Mouse (Mus musculus): ENCODE measurements around the gene A930033H14Rik.

The A930033H14Rik gene

DNA sequence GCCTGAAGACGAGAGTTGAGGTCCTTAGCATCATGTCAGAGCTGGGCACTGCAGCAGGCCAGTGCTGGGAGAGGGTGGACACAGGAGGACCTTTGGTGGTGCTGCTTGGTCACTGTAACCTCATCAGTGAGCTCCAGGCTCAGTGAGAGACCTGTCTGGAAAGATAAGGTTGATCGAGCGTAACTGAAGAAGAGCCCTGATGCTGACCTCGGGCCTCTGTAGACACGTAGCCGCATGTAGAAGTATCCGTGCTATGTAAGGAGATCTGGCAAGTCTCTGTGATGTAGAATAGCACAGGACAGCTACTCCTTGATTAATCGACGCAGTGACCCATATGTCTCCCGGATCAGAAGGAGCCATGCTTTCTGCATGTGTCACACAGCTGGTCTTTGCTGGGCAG, 19.2 kb downstream of the A930033H14Rik start:
- no peak for DNase-seq (ENCODE audit: low read depth, low spot score)

DNA sequence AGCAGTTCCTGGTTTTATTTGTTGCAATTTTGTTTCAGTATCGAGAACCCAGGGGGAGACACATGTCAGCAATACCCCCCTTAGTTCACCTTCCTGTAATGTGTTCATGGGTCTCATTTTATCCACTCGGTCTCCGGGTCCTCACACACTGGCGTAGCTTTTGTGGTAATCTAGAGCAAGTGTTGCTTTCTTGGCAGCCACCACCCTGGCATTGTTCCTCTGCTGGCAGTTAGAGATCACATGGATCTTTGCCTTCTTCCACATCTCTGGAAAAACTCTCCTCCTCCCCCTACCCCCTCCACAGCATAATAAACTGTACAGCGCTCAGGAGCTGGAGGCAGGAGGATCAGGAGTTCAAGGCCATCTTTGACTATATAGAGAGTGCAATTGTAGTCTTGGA, 20.6 kb downstream of the A930033H14Rik start:
- DNase-seq (ENCODE audit: low read depth, low spot score) = no peak

DNA sequence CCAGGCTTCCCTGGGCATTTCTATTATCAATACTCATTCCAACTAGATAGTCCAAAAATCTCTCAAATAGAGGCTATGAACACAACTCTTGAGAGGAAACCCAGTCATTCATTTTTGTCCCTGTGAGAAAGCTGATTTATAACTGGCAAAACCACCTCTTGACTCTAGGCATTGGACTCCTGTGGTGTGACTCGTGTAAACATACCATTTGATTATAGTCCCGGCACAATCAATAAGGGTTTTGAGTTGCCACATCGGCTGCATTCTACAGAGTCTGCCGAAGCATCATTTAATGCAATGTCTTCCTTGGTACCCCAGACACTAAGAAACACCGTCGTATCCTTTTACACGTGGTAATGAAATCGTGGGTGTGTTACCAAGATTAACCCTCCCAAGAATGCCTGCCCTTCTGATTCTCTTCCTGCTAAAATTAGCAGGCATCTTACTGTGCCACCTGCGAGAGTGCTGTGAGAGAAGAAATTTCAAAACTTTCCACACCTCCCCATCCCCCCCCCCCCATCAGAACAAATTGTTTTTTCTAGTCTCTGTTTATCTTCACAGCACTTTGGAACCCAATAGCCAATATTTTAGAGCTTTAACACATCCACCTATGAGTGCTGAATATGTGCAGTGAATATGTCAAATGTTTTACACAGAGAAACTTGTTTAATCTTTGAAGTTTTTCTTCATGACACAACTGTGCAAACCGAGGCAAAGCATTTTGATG, 22.3 kb downstream of the A930033H14Rik start:
- DNase-seq (ENCODE audit: low read depth, low spot score) = no peak

DNA sequence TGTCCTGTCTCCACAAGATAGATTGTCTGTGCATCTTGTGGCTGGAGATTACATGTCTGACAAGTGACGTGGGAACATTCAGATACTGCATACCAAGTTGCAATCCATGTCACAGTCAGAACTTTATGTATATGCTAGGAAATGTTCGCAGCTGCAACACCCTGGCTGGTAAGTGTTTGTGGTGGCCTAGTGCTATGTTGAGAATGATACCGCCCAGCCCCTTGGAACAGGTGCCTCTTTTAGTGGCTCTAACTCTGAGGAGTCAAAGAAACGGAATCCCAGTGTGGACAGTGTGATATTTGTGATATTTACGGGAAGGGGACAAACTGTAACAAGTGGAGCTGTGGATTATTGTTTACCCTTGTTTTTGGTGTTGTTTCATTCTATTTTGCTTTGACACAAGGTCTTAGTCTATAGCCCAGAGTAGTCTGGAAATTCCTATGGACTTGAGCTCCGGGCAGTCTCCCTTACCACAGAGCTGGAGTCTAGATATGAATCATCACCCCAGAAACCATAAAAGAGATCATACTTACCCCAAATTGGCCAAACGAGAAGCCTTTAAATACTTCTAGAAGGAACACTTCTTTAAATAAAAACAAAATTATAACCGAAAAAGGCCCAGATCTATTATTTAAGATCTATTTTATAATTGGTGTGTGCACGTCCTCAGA, 25.0 kb downstream of the A930033H14Rik start:
- DNase-seq (ENCODE audit: low read depth, low spot score) = no peak

DNA sequence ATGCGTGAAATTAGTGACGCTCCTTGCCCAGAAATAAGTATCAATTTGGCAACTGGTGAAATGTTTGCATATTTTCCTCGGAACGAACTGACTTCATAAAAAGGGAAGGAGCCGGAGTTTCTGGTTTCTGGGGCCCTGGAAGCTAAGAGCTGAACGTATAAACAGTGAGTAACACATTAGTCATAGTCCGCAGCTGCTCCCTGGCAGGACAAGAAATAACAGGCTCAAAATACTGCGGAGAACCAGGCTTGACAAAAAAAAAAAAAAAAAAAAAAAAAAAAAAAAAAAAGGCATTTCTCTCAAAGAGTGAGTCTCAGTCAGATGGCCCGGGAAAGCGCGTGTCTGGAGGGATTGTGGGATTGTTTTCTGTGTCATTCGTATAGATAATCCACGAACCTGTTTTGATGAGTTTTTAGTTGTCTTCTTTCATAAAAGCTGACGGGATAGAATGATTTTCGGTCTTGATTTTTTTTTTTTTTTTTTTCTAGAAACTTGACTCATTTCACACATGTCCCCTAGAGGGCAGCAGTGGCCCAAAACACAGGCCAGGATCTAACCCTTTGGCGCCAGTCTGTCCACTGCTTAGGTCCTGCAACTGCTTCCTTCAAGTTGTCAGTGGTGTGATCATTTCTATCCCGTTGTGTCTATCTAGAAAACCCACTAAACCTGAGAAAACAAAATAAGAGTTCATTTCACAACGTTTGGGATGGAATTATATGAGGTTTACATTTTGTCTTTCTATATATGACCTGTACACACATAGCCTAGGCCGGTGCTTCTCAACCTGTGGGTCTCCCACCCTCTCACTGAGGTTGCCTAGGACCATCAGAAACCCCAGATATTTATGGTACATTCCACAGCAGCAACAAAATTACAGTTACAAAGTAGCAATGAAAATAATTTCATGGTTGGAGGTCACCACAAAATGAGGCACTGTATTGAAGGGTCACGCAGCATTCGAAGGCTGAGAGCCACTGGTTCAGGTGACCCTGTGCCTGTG, 26.7 kb downstream of the A930033H14Rik start:
- DNase-seq (ENCODE audit: low read depth, low spot score) = peak; percentile 66

DNA sequence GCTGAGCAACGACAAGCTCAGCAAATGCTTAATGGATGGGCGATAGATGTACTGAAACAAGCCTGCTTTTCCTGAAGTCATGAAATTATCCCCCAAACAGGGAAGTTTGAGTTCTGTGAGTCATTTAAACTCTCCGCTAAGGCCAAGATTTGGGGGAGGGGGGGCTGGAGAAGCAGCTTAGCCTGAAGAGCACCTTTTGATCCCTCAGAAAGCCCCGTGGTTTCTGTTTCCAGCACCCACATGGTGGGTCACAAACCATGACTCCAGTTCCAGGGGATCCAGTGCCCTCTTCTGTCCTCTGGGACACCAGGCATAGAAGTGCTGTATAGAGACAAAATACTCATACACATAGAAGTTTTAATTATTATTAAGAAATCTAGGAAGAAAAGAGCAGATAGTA, 27.5 kb downstream of the A930033H14Rik start:
- DNase-seq (ENCODE audit: low read depth, low spot score) = no peak

DNA sequence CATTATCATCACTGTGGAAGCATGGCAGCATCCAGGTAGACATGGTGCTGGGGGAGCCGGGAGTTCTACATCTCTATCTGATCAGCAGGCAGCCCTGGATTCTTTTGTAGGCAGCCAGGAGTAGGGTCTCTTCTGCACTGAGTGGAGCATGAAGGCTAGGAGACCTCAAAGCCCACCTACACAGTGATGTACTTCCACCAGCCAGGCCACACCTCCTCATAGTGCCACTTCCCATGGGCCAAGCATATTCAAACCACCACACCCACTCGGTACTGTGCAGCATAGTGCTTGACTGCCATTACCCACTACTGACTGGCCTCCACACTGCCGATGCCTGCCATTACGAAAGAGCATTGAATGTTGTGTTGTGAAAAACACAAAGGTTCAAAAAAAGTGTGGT, 28.0 kb downstream of the A930033H14Rik start:
- no peak for DNase-seq (ENCODE audit: low read depth, low spot score)

DNA sequence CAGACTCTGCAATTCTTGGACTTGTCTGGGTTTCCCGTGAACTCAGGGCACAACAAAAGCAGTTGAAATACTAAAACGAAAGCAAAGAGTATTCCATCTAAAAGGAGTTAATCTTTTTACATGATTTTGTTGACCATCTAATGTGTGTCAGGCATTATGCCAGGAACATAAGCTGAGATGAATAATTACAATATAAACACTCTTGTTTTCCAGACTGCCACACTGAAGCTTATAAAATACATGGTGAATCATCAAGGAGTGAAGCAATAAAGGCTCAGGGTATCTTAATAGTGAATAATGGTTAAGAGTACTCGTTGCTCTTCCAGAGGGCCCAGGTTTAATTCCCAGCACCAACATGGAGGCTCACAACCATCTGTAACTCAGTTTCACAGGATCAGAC, 31.9 kb downstream of the A930033H14Rik start:
- DNase-seq (ENCODE audit: low read depth, low spot score) = no peak

DNA sequence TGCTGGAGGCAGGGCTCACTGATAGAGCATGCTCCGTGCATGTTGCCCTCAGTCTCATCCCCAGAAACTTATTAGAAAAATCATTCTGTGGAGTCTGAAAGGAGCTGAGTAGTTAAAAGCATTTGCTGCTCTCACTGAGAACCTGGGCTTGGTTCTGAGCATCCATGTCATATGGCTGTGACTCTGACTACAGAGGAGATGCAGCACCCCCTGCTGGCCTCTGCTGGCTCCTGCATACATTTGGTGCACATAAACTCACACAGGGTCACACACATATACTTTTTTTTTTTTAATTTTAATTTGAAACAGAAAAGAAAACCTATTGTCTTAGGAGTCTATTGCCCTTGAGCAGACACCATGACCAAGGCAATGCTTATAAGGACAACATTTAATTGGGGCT, 33.6 kb downstream of the A930033H14Rik start:
- DNase-seq (ENCODE audit: low read depth, low spot score) = peak; percentile 62

DNA sequence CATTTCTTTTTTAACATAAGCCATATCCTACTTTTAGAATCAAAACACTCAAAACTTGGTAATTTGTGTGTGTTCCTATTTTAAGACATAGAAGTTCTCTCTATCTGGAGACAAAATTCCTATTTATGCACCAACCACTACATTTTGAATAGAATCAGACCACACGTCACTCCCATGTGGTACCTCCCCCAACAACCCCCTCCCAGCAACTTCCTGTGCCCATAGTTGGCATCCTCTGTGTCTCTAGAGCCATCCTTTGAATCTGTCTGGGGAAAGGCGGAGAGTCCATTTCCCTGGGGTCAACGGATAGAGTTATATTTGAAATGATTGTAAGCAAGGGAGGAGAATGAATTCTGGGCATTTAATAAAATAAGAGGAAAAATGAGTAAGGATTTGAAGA, 36.8 kb downstream of the A930033H14Rik start:
- no peak for DNase-seq (ENCODE audit: low read depth, low spot score)

DNA sequence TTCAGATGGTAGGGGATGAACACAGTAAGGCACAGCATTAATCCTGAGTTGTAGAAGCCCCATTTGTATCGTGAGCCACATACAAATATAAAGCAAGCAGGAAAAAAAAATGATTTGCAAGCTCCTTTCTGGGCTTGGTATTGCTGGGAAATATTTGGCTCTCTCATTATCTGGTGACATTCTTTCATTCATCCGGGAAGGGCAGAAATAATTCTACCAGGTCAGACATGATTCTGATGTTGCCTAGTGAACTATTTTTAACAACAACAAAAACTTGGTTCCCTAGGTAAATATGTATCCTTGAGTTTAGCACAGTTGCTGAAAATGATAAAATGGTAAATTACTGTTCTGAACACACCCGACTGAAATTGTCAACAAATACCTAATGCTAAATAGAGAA, 40.5 kb downstream of the A930033H14Rik start:
- no peak for DNase-seq (ENCODE audit: low read depth, low spot score)

DNA sequence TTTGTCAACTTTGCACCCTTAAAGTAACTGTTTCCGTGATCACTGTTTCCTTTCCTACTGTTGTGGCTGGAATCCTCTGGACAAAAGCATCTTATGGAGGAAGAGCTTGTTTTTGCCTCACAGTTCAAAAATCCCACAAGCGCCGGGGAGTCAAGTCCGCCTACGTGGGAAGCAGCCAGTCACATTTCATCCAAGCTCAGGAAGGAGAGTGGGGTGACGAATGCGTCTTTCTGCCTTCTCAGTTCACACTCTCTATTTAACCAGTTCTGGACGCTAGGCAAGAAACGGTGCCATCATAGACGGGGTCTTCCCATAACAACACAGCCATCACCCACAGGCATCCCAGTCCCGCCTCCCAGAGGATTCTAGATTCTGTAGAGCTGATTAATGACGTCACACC, 46.4 kb downstream of the A930033H14Rik start:
- peak; percentile 12 for DNase-seq (ENCODE audit: low read depth, low spot score)

DNA sequence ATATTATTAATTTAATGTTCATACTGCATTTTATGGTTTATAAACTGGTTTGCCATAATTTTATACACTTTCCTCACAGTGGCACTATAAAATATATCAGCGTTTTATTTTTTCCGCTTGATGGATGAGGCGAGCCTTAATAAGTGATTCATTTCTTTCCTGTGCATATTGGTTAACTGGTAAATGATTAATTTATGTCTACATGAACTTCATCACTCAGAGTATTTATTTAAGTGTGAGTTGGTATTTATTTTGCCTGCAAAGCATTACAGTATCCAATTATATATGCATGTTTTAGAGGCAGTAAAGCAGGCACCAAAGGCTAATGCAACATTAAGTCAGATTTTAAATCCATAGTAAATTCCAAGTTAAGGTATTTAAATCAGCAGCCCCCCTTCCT, 47.1 kb downstream of the A930033H14Rik start:
- DNase-seq (ENCODE audit: low read depth, low spot score) = no peak

DNA sequence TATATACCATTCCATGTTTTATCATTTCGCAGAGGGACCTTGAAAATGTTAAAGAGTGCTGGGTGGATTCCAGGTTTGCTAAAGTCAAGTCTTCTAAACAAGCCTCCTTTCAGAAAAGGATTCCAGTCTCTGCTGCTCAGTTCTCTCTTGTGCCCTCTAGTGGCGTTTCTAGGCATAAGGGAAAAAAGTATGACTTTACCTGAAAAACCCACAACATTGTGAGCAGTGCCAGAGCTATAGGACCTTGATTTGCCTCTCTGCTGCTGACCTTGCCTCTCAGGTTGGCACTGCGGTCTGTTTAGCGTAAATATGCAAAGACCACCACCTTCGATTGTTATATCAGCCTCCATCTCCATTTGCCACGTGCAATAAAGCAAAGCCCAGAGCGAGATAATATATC, 47.8 kb downstream of the A930033H14Rik start:
- peak; percentile 68 for DNase-seq (ENCODE audit: low read depth, low spot score)

DNA sequence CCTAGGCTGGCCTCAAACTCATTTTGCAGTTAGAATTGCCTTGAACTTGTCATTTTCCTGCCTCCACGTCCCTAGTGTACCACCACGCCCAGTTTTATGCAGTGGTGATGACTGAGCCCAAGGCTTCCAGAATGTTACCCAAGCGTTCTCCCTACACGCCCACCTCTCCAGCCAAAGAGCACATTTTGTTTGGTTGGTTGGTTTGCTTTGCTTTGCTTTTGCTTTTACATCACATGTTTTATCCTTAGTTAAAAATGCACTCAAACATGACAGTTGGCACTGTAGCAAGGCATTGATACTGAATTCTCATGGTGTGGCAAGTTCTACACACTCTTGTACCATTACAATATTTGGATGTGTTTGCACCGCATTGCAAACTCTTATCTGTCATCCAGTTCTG, 49.7 kb downstream of the A930033H14Rik start:
- DNase-seq (ENCODE audit: low read depth, low spot score) = no peak

DNA sequence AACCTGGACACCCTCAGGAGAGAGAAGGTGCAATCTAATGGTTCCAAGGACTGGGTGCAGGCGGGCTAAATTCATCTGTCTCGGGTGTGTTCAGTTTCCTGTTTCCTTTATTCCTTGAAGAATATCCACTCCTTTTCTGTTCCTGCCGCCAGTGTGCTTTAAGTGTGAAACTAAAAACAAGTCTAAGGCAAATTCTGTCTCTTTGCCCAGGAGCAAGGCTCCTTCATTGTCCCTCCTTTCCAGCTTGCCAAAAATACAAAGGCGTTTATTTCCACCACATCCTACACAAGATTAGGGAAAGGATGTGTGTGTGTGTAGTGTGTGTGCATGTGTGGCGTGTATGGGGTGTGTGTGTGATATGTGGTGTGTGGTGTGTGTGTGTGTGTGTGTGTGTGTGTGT, 50.3 kb downstream of the A930033H14Rik start:
- DNase-seq (ENCODE audit: low read depth, low spot score) = no peak

DNA sequence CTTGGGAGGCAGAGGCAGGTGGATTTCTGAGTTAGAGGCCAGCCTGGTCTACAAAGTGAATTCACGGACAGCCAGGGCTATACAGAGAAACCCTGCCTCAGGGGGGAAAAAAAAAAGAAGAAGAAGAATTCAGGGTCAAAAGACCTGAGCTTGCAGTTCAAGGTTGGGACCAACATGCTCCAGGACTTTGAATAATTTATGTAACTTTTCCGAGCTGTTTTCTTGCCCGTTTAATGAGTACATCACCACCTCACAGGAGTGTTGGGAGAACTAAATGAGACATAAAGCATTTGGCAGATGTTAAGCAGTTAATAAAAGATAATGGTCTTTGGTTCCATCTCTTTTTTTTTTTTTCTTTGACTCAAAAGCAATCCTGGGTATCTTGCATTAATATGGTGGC, 51.4 kb downstream of the A930033H14Rik start:
- no peak for DNase-seq (ENCODE audit: low read depth, low spot score)

DNA sequence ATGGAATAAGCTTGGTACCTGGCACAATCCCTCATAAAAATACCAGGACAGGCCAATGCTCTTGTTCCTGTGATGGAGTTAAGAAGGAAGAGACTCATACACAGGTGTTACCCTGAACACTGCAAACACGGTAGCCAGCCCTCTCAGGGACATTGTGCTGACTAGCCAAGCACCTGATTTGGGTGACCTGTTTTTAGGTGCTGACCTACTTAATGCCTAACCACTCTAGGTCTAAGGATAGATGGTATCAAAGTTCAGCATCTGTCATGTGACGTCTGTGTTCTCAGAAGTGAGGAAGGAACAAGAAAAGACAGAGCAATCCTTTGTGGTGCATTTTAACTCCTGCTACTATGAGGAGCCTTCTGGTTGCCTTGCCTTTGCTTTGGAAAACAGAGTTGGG, 52.0 kb downstream of the A930033H14Rik start:
- no peak for DNase-seq (ENCODE audit: low read depth, low spot score)
